Mouse (Mus musculus) central nervous system, embryonic 14 days (tissue): Measurements from ENCODE around the gene Eif5a. TPM values are rescaled to one million over a fixed set of nuclear protein-coding genes. Genes with fewer than 3 reads are reported as not detected.

Source experiments
- polyA plus RNA-seq: library from polyadenylated mRNA; depleted of rRNA; stranded (reverse); fragments of >200 nt; gene quantifications from 2 replicates; pipeline ENCODE4 v1.2.3, GENCODE M21; 2012; rRNA removed

Gene Eif5a
- 830 and 831 TPM in 2 replicates for polyA plus RNA-seq

GRCm38 (mm10) chr11:69921114-69922011, at the start of gene Eif5a:
Gene Eif5a (minus strand): TSS chr11:69921958.

GRCm38 (mm10) chr11:69964650-69965270, 43.0 kb upstream of the Eif5a start, which contains the start of gene Cldn7:
Gene Cldn7 (plus strand): TSS chr11:69964779.

GRCm38 (mm10) chr11:69948066-69948762, 26.5 kb upstream of the Eif5a start, which contains the start of gene Slc2a4:
Gene Slc2a4 (minus strand): TSS chr11:69948188.

GRCm38 (mm10) chr11:69935137-69935879, 13.6 kb upstream of the Eif5a start, which contains the start of gene Ybx2:
Gene Ybx2 (plus strand): TSS chr11:69935796.

GRCm38 (mm10) chr11:69913554-69914371, 8.0 kb downstream of the Eif5a start, which contains the start of gene Gps2:
Gene Gps2 (plus strand): TSS chr11:69913888.

GRCm38 (mm10) chr11:69900471-69901405, 21.0 kb downstream of the Eif5a start, which contains the start of the genes 2810408A11Rik and Neurl4:
Gene 2810408A11Rik (minus strand): TSS chr11:69900987.
Gene Neurl4 (plus strand): TSS chr11:69901072.

GRCm38 (mm10) chr11:69895291-69895690, 26.5 kb downstream of the Eif5a start, which contains the start of gene Acap1:
Gene Acap1 (minus strand): TSS chr11:69895539.

GRCm38 (mm10) chr11:69880853-69881603, 40.7 kb downstream of the Eif5a start, which contains the start of gene Kctd11:
Gene Kctd11 (minus strand): TSS chr11:69881406.

GRCm38 (mm10) chr11:69877878-69878277, 43.9 kb downstream of the Eif5a start, which contains the start of gene Tmem95:
Gene Tmem95 (minus strand): TSS chr11:69878018.

Other genes starting within 250 kb of the Eif5a start
- gene Eif4a1, start 249.5 kb downstream of the Eif5a start, polyA plus RNA-seq: 922 and 1,086 TPM in 2 replicates
- 152 and 154 TPM in 2 replicates for gene Senp3, start 239.9 kb downstream of the Eif5a start, polyA plus RNA-seq
- gene Tnfsf13, start 236.2 kb downstream of the Eif5a start, polyA plus RNA-seq: 0.74 and 1.5 TPM in 2 replicates
- 4.1 and 8.2 TPM in 2 replicates for gene Tnfsf12, start 226.1 kb downstream of the Eif5a start, polyA plus RNA-seq
- 1.3 and 2.6 TPM in 2 replicates for gene Tnfsfm13, start 225.9 kb downstream of the Eif5a start, polyA plus RNA-seq
- gene Polr2a, start 163.3 kb downstream of the Eif5a start, polyA plus RNA-seq: 59.4 and 63.8 TPM in 2 replicates
- gene Slc35g3, start 160.0 kb downstream of the Eif5a start, polyA plus RNA-seq: 0.84 and 1.1 TPM in 2 replicates
- 9.7 and 10.8 TPM in 2 replicates for gene Zbtb4, start 156.0 kb downstream of the Eif5a start, polyA plus RNA-seq
- gene Chrnb1, start 126.0 kb downstream of the Eif5a start, polyA plus RNA-seq: 2.9 and 12.3 TPM in 2 replicates
- 20.0 and 20.9 TPM in 2 replicates for gene Fgf11, start 120.1 kb downstream of the Eif5a start, polyA plus RNA-seq
- 0.17 and 0.46 TPM in 2 replicates for gene Tmem102, start 116.3 kb downstream of the Eif5a start, polyA plus RNA-seq
- gene Gm39566, start 106.7 kb downstream of the Eif5a start, polyA plus RNA-seq: not detected in 2 replicates
- not detected in 2 replicates for gene Spem2, start 103.5 kb downstream of the Eif5a start, polyA plus RNA-seq
- 1.5 and 2.1 TPM in 2 replicates for gene Spem1, start 99.8 kb downstream of the Eif5a start, polyA plus RNA-seq
- gene Nlgn2, start 84.2 kb downstream of the Eif5a start, polyA plus RNA-seq: 125 and 136 TPM in 2 replicates
- 203 and 228 TPM in 2 replicates for gene Tmem256, start 83.4 kb downstream of the Eif5a start, polyA plus RNA-seq
- 98.8 and 111 TPM in 2 replicates for gene Plscr3, start 75.6 kb downstream of the Eif5a start, polyA plus RNA-seq
- gene Tnk1, start 63.2 kb downstream of the Eif5a start, polyA plus RNA-seq: 0.05 and 0.81 TPM in 2 replicates
- not detected in 2 replicates for gene Tmem95, start 43.9 kb downstream of the Eif5a start, polyA plus RNA-seq
- gene Kctd11, start 40.6 kb downstream of the Eif5a start, polyA plus RNA-seq: 1.7 and 2.3 TPM in 2 replicates
- gene Acap1, start 26.4 kb downstream of the Eif5a start, polyA plus RNA-seq: 0.90 and 1.4 TPM in 2 replicates
- gene 2810408A11Rik, start 21.0 kb downstream of the Eif5a start, polyA plus RNA-seq: 11.9 and 13.9 TPM in 2 replicates
- gene Neurl4, start 20.9 kb downstream of the Eif5a start, polyA plus RNA-seq: 113 and 134 TPM in 2 replicates
- 100 and 101 TPM in 2 replicates for gene Gps2, start 8.1 kb downstream of the Eif5a start, polyA plus RNA-seq
- gene Ybx2, start 13.8 kb upstream of the Eif5a start, polyA plus RNA-seq: 43.9 and 49.9 TPM in 2 replicates
- gene Slc2a4, start 26.2 kb upstream of the Eif5a start, polyA plus RNA-seq: 9.7 and 10.0 TPM in 2 replicates
- gene Cldn7, start 42.8 kb upstream of the Eif5a start, polyA plus RNA-seq: 0.27 and 3.1 TPM in 2 replicates
- gene Ctdnep1, start 59.2 kb upstream of the Eif5a start, polyA plus RNA-seq: 101 and 111 TPM in 2 replicates
- 127 and 144 TPM in 2 replicates for gene Elp5, start 60.6 kb upstream of the Eif5a start, polyA plus RNA-seq
- gene Gabarap, start 69.2 kb upstream of the Eif5a start, polyA plus RNA-seq: 521 and 610 TPM in 2 replicates
- gene Phf23, start 73.8 kb upstream of the Eif5a start, polyA plus RNA-seq: 60.2 and 65.1 TPM in 2 replicates
- gene Dvl2, start 78.6 kb upstream of the Eif5a start, polyA plus RNA-seq: 42.8 and 47.8 TPM in 2 replicates
- 45.6 and 50.3 TPM in 2 replicates for gene Acadvl, start 93.5 kb upstream of the Eif5a start, polyA plus RNA-seq
- gene Dlg4, start 95.0 kb upstream of the Eif5a start, polyA plus RNA-seq: 202 and 211 TPM in 2 replicates
- gene Asgr1, start 132.1 kb upstream of the Eif5a start, polyA plus RNA-seq: 2.0 and 2.2 TPM in 2 replicates
- gene Asgr2, start 170.7 kb upstream of the Eif5a start, polyA plus RNA-seq: 0.05 TPM in 1 of 2 replicates, not detected in the other
- 0.61 and 0.74 TPM in 2 replicates for gene Mgl2, start 208.4 kb upstream of the Eif5a start, polyA plus RNA-seq
- 1.0 and 1.2 TPM in 2 replicates for gene Clec10a, start 234.2 kb upstream of the Eif5a start, polyA plus RNA-seq